Mouse (Mus musculus) small intestine, adult 2 months (tissue): ENCODE measurements around the gene Myh7. TPM values are rescaled to one million over a fixed set of nuclear protein-coding genes. Genes with fewer than 3 reads are reported as not detected.

ENCODE experiments used
- H3K27ac ChIP-seq: fragments of 200-500 bp; 2 replicates; pipeline ENCODE4 v1.5.1; 2012; ENCODE audit warnings: low read depth, low read length, control low read depth, inconsistent platforms; ENCODE audit not compliant: insufficient read depth
- H3K27me3 ChIP-seq: fragments of 200-500 bp; 2 replicates; pipeline ENCODE4 v1.6.1; 2012; ENCODE audit warnings: mild to moderate bottlenecking, moderate library complexity, low read length, inconsistent platforms; ENCODE audit not compliant: control insufficient read depth, insufficient read depth
- H3K36me3 ChIP-seq: fragments of 200-500 bp; 2 replicates; pipeline ENCODE4 v1.6.1; 2012; ENCODE audit warnings: mild to moderate bottlenecking, low read length, control low read depth, inconsistent platforms; ENCODE audit not compliant: control insufficient read depth, insufficient read depth
- H3K4me1 ChIP-seq: fragments of 200-500 bp; 2 replicates; pipeline ENCODE4 v1.6.1; 2012; ENCODE audit warnings: low read length, inconsistent platforms, mixed read lengths; ENCODE audit not compliant: control insufficient read depth, insufficient read depth, insufficient read length
- H3K4me3 ChIP-seq: fragments of 200-500 bp; 2 replicates; pipeline ENCODE4 v1.5.1; 2012; ENCODE audit warnings: low read depth, mild to moderate bottlenecking, control low read depth, inconsistent platforms, low read length, moderate library complexity
- CTCF ChIP-seq: fragments of 200-500 bp; IDR thresholded peaks from 2 replicates; pipeline ENCODE4 v1.5.1; 2012; ENCODE audit warnings: low read depth, mild to moderate bottlenecking, control low read depth, inconsistent platforms, low read length, moderate library complexity, mixed read lengths; ENCODE audit not compliant: insufficient replicate concordance, insufficient read length; ENCODE audit errors: extremely low read depth
- POLR2A ChIP-seq: fragments of 200-500 bp; IDR thresholded peaks from 2 replicates; pipeline ENCODE4 v1.6.1; 2012; ENCODE audit warnings: low read depth, mild to moderate bottlenecking, control low read depth, inconsistent platforms, low read length, moderate library complexity
- WGBS: fragments of 180-500 bp; shearing (Covaris S2); methylation state at CpG from one replicate; pipeline ENCODE4 v1.1.7; 2018; 5-methylcytosine and 5-hydroxymethylcytosine counted together
- polyA plus RNA-seq: library from polyadenylated mRNA; depleted of rRNA; stranded (reverse); fragments of >200 nt; gene quantifications from 2 replicates; pipeline ENCODE4 v1.2.3, GENCODE M21; 2012

Myh7 gene
- polyA plus RNA-seq, 1 experiment = 0.10 TPM

GRCm38 (mm10) chr14:54940176-54940530 is 54.3 kb downstream of the Myh7 start:
- TF ChIP-seq POLR2A (no peak), CTCF (no peak)
- 65% methylated on average over 3 of the region's 3 CpGs for WGBS
- Histone ChIP-seq H3K27ac (no peak overlapping the region), H3K4me3 (no peak overlapping the region), H3K4me1 (no peaks in the 10 kb centered on the region), H3K36me3 (no peaks in the 10 kb centered on the region), H3K27me3 (no peaks in the 10 kb centered on the region)

- Histone ChIP-seq H3K4me1 (no peaks in the 10 kb centered on the region), H3K27me3 (no peaks in the 10 kb centered on the region), H3K27ac (no peak overlapping the region), H3K4me3 (no peak overlapping the region), H3K36me3 (no peaks in the 10 kb centered on the region)
- 54% methylated on average over 12 of the region's 12 CpGs for whole genome bisulfite sequencing
- TF ChIP-seq POLR2A (no peak), CTCF (peak; percentile 93; the same call in 1 of the 2 replicates)
These were observed 54.8 kb downstream of the Myh7 start for GRCm38 (mm10) chr14:54939434-54940175.

- no peak for TF ChIP-seq CTCF
- no peak for TF ChIP-seq POLR2A
These were observed 55.8 kb downstream of the Myh7 start for GRCm38 (mm10) chr14:54938431-54939219.

GRCm38 (mm10) chr14:54937361-54938182 is 56.9 kb downstream of the Myh7 start:
- TF ChIP-seq POLR2A (no peak), CTCF (no peak)
- Histone ChIP-seq H3K27ac (no peak overlapping the region), H3K27me3 (no peaks in the 10 kb centered on the region), H3K4me3 (no peak overlapping the region), H3K36me3 (no peaks in the 10 kb centered on the region), H3K4me1 (no peaks in the 10 kb centered on the region)
- WGBS = 87% methylated on average over 16 of the region's 16 CpGs

More at GRCm38 (mm10) chr14:54938431-54939219, 55.8 kb downstream of the Myh7 start:
- no peaks in the 10 kb centered on the region for H3K27me3 ChIP-seq
- no peak overlapping the region for H3K27ac ChIP-seq
- H3K4me1 ChIP-seq = no peaks in the 10 kb centered on the region
- no peak overlapping the region for H3K4me3 ChIP-seq
- 83% methylated on average over 15 of the region's 15 CpGs for WGBS
- no peaks in the 10 kb centered on the region for H3K36me3 ChIP-seq

GRCm38 (mm10) chr14:54936831-54937160 is 57.6 kb downstream of the Myh7 start:
- H3K4me3 ChIP-seq = no peak overlapping the region
- TF ChIP-seq POLR2A (no peak), CTCF (no peak)
- H3K4me1 ChIP-seq = no peaks in the 10 kb centered on the region
- 57% methylated on average over 6 of the region's 6 CpGs for WGBS
- no peak overlapping the region for H3K27ac ChIP-seq
- no peaks in the 10 kb centered on the region for H3K27me3 ChIP-seq
- H3K36me3 ChIP-seq = no peaks in the 10 kb centered on the region

GRCm38 (mm10) chr14:54935904-54936830 is 58.3 kb downstream of the Myh7 start, which contains the start of gene Cmtm5:
Gene Cmtm5 (plus strand): TSS chr14:54936261.
- no peak for TF ChIP-seq CTCF
- no peak within 1 kb of the TSS for H3K4me3 ChIP-seq
- WGBS = 46% methylated on average over 8 of the region's 8 CpGs
- H3K27me3 ChIP-seq = no peaks in the 10 kb centered on the region
- H3K27ac ChIP-seq = no peak within 1 kb of the TSS
- no peaks in the 10 kb centered on the region for H3K36me3 ChIP-seq
- no peaks in the 10 kb centered on the region for H3K4me1 ChIP-seq
